Mouse (Mus musculus): ENCODE data around the gene Ngdn.

The Ngdn gene

DNA sequence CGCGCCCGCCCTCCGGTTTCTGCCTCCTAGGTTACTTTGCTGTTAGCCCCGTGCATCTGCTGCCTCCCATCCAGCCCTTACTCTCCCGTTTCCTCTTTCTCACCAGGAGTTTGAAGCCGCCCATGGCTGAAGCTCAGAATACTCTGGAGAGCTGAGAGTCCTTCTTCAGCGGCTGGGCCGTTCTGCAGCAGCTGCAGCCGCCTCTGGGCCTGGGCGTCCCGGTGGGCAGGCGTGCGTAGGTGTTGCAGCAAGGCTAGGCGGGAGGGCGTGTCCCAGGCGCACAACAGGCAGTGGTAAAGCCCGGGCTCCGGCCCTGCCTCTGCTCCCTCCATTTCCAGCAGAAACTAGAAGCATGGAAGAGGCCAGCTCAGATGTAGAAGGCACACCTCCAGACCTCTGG, 56.5 kb downstream of the Ngdn start:
- in situ Hi-C loops (cut with MboI; ENCODE audit: low sequenced_read_pairs) = no loop called here

Data from CH12F3 (cell line).